Mouse (Mus musculus) embryonic facial prominence, embryonic 15.5 days (tissue): ENCODE measurements at regions not wholly inside any gene's neighbourhood (a gene's known extent, or its start where the extent isn't known, plus 50 kb on each side); places are given as distances from the start of the nearest gene placed in this dataset.
A peak's percentile ranks its signal among the peaks of the same experiment; 100 is the strongest.

Experiments
- ATAC-seq: fragments of 200-750 bp; cut with Nextera tagmentation; 2 replicates; pipeline ENCODE4 v1.8.0; 2017; ENCODE audit warnings: low read depth, moderate TSS enrichment; ENCODE audit not compliant: insufficient number of reproducible peaks, low FRiP score, low TSS enrichment
- H3K27ac ChIP-seq: fragments of 300-500 bp; sonication (generic); replicated peaks from 2 replicates; pipeline ENCODE4 v1.5.1; 2015; ENCODE audit warnings: mild to moderate bottlenecking, inconsistent platforms
- H3K27me3 ChIP-seq: fragments of 300-500 bp; sonication (generic); 2 replicates; pipeline ENCODE4 v1.6.1; 2015; ENCODE audit warnings: inconsistent platforms
- H3K36me3 ChIP-seq: fragments of 300-500 bp; sonication (generic); 2 replicates; pipeline ENCODE4 v1.6.1; 2015; ENCODE audit warnings: mild to moderate bottlenecking, inconsistent platforms
- H3K4me1 ChIP-seq: fragments of 300-500 bp; sonication (generic); 2 replicates; pipeline ENCODE4 v1.6.1; 2015; ENCODE audit warnings: inconsistent platforms
- H3K4me2 ChIP-seq: fragments of 300-500 bp; sonication (generic); replicated peaks from 2 replicates; pipeline ENCODE4 v1.6.1; 2015; ENCODE audit warnings: mild to moderate bottlenecking, inconsistent platforms
- H3K4me3 ChIP-seq: fragments of 300-500 bp; sonication (generic); replicated peaks from 2 replicates; pipeline ENCODE4 v1.5.1; 2015; ENCODE audit warnings: mild to moderate bottlenecking, inconsistent platforms
- H3K9ac ChIP-seq: fragments of 300-500 bp; sonication (generic); 2 replicates; pipeline ENCODE4 v1.6.1; 2015; ENCODE audit warnings: inconsistent platforms
- H3K9me3 ChIP-seq: fragments of 300-500 bp; sonication (generic); replicated peaks from 2 replicates; pipeline ENCODE4 v1.6.1; 2016; ENCODE audit warnings: inconsistent platforms
- WGBS: fragments of 180-500 bp; shearing (Covaris S2); methylation state at CpG from one replicate; pipeline ENCODE4 v1.1.7; 2015; 5-methylcytosine and 5-hydroxymethylcytosine counted together

GRCm38 (mm10) chr4:83166867-83167814 is 115.0 kb upstream of the Frem1 start:
- no peaks in the 10 kb centered on the region for H3K36me3 ChIP-seq
- no peak overlapping the region for H3K4me3 ChIP-seq
- no peak for ATAC-seq
- WGBS = 55% methylated on average over 12 of the region's 12 CpGs
- H3K4me2 ChIP-seq = no peak overlapping the region
- no peak overlapping the region for H3K27ac ChIP-seq
- no peaks in the 10 kb centered on the region for H3K9me3 ChIP-seq
- H3K9ac ChIP-seq = no peak overlapping the region
- H3K27me3 ChIP-seq = no peaks in the 10 kb centered on the region
- 0 out of 2 replicates have a peak, but pooled peaks cover 7% of the 10 kb centered on the region for H3K4me1 ChIP-seq

- H3K27ac ChIP-seq = no peak overlapping the region
- no peak overlapping the region for H3K9ac ChIP-seq
Observed at GRCm38 (mm10) chr4:83146740-83147139, 94.6 kb upstream of the Frem1 start.

GRCm38 (mm10) chr4:83145738-83146217 is 93.6 kb upstream of the Frem1 start:
- H3K4me2 ChIP-seq = no peak overlapping the region
- H3K27ac ChIP-seq = no peak overlapping the region
- no peak for ATAC-seq
- no peaks in the 10 kb centered on the region for H3K36me3 ChIP-seq
- H3K4me1 ChIP-seq = peaks cover 11% of the 10 kb centered on the region; the same call in 1 of the 2 replicates
- no peak overlapping the region for H3K4me3 ChIP-seq
- WGBS = 12% methylated on average over 8 of the region's 8 CpGs
- no peaks in the 10 kb centered on the region for H3K27me3 ChIP-seq
- no peak overlapping the region for H3K9ac ChIP-seq
- no peaks in the 10 kb centered on the region for H3K9me3 ChIP-seq

More at GRCm38 (mm10) chr4:83146740-83147139, 94.6 kb upstream of the Frem1 start:
- H3K27me3 ChIP-seq = no peaks in the 10 kb centered on the region
- no peaks in the 10 kb centered on the region for H3K36me3 ChIP-seq
- ATAC-seq = no peak
- no peak overlapping the region for H3K4me2 ChIP-seq
- no peaks in the 10 kb centered on the region for H3K9me3 ChIP-seq
- peaks cover 11% of the 10 kb centered on the region; the same call in 1 of the 2 replicates for H3K4me1 ChIP-seq
- no peak overlapping the region for H3K4me3 ChIP-seq
- WGBS = 90% methylated on average over 3 of the region's 3 CpGs

- WGBS = 43% methylated on average over 11 of the region's 11 CpGs
- no peak overlapping the region for H3K27ac ChIP-seq
Observed at GRCm38 (mm10) chr4:83144781-83145517, 92.8 kb upstream of the Frem1 start.

GRCm38 (mm10) chr4:83141736-83142135 is 89.6 kb upstream of the Frem1 start:
- H3K4me2 ChIP-seq = no peak overlapping the region
- no peaks in the 10 kb centered on the region for H3K9me3 ChIP-seq
- H3K36me3 ChIP-seq = no peaks in the 10 kb centered on the region
- H3K27me3 ChIP-seq = no peaks in the 10 kb centered on the region
- no peak overlapping the region for H3K27ac ChIP-seq
- ATAC-seq = no peak
- H3K9ac ChIP-seq = no peak overlapping the region
- WGBS = 48% methylated on average over 5 of the region's 5 CpGs
- H3K4me1 ChIP-seq = peaks cover 11% of the 10 kb centered on the region; the same call in 1 of the 2 replicates
- H3K4me3 ChIP-seq = no peak overlapping the region

More at GRCm38 (mm10) chr4:83144781-83145517, 92.8 kb upstream of the Frem1 start:
- no peaks in the 10 kb centered on the region for H3K27me3 ChIP-seq
- no peak for ATAC-seq
- no peaks in the 10 kb centered on the region for H3K36me3 ChIP-seq
- no peaks in the 10 kb centered on the region for H3K9me3 ChIP-seq
- peaks cover 11% of the 10 kb centered on the region; the same call in 1 of the 2 replicates for H3K4me1 ChIP-seq
- no peak overlapping the region for H3K9ac ChIP-seq
- no peak overlapping the region for H3K4me2 ChIP-seq
- H3K4me3 ChIP-seq = no peak overlapping the region

GRCm38 (mm10) chr4:83122668-83123005 is 70.5 kb upstream of the Frem1 start:
- no peaks in the 10 kb centered on the region for H3K9me3 ChIP-seq
- H3K4me3 ChIP-seq = no peak overlapping the region
- H3K4me2 ChIP-seq = no peak overlapping the region
- peaks cover 8% of the 10 kb centered on the region for H3K4me1 ChIP-seq
- ATAC-seq = peak; percentile 73; the same call in 1 of the 2 replicates
- H3K27ac ChIP-seq = peak overlapping the region; percentile 73
- H3K36me3 ChIP-seq = no peaks in the 10 kb centered on the region
- no peak overlapping the region for H3K9ac ChIP-seq
- 39% methylated on average over 8 of the region's 8 CpGs for WGBS
- no peaks in the 10 kb centered on the region for H3K27me3 ChIP-seq

GRCm38 (mm10) chr4:83122003-83122667 is 70.0 kb upstream of the Frem1 start:
- Histone ChIP-seq H3K4me2 (no peak overlapping the region), H3K4me1 (peaks cover 8% of the 10 kb centered on the region), H3K9ac (no peak overlapping the region), H3K4me3 (no peak overlapping the region), H3K9me3 (no peaks in the 10 kb centered on the region), H3K27me3 (no peaks in the 10 kb centered on the region), H3K27ac (peak overlapping the region; percentile 73), H3K36me3 (no peaks in the 10 kb centered on the region)
- 56% methylated on average over 6 of the region's 6 CpGs for WGBS
- ATAC-seq = no peak

- Histone ChIP-seq H3K9me3 (no peaks in the 10 kb centered on the region), H3K4me1 (peaks cover 9% of the 10 kb centered on the region; the same call in 1 of the 2 replicates), H3K27ac (0 out of 2 replicates have a peak overlapping the region, but pooled peaks have one; percentile 34), H3K36me3 (no peaks in the 10 kb centered on the region), H3K9ac (no peak overlapping the region), H3K4me3 (no peak overlapping the region), H3K27me3 (no peaks in the 10 kb centered on the region), H3K4me2 (no peak overlapping the region)
- WGBS = 56% methylated on average over 3 of the region's 3 CpGs
- no peak for ATAC-seq
Observed at GRCm38 (mm10) chr4:83108659-83108967, 56.5 kb upstream of the Frem1 start.

- ATAC-seq = peak; percentile 65; the same call in 1 of the 2 replicates
- Histone ChIP-seq H3K27me3 (no peaks in the 10 kb centered on the region), H3K4me2 (no peak overlapping the region; the same call in 1 of the 2 replicates), H3K36me3 (no peaks in the 10 kb centered on the region), H3K27ac (peak overlapping the region; percentile 45; the same call in 1 of the 2 replicates), H3K4me3 (no peak overlapping the region), H3K9ac (no peak overlapping the region), H3K9me3 (no peaks in the 10 kb centered on the region), H3K4me1 (peaks cover 9% of the 10 kb centered on the region; the same call in 1 of the 2 replicates)
- 28% methylated on average over 11 of the region's 11 CpGs for WGBS
Observed at GRCm38 (mm10) chr4:83107958-83108658, 56.0 kb upstream of the Frem1 start.

- Histone ChIP-seq H3K27me3 (no peaks in the 10 kb centered on the region), H3K9me3 (no peaks in the 10 kb centered on the region), H3K4me1 (peaks cover 9% of the 10 kb centered on the region; the same call in 1 of the 2 replicates), H3K9ac (no peak overlapping the region), H3K27ac (no peak overlapping the region), H3K36me3 (no peaks in the 10 kb centered on the region), H3K4me3 (no peak overlapping the region), H3K4me2 (no peak overlapping the region)
- ATAC-seq = no peak
- 72% methylated on average over 2 of the region's 2 CpGs for WGBS
Observed at GRCm38 (mm10) chr4:83107161-83107560, 55.0 kb upstream of the Frem1 start.
